ENCODE assay signal across 18 mouse cellular contexts in the genomic region with DNA sequence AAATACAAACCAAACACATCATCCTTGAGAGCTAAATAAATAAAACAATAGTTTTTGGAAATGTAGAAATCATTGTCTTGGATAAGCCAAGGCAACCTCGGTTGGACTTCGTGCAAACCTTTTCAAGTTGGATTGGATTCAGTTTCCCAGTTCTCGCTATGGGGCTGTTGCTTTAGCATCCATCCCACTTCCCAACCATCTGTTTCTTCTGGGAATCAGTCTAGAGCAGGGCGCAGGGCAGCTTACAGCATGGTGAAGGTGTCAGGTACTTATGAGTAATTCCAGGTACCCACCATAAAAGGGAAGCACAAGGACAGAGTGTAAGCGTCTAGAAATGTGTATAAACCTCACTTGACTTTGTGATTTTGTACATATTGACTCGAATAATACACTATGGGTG.
"Had no signal": no experiment of that assay in that cellular context is flagged by ENCODE, and none has a peak within 500 bp of the region (broad histone marks: within the 10 kb centered on the region; RNA-seq: fewer than 3 reads in every experiment).

No protein-coding gene starts in this region.

- H3K4me2 ChIP-seq: lung, embryonic 14.5 days; midbrain, embryonic 11.5 days; midbrain, embryonic 13.5 days; neural tube, embryonic 13.5 days; neural tube, embryonic 15.5 days had no signal

- DNase-seq: lung, adult 18-20 months; lung, embryonic 14.5 days; lung, postnatal 10 days; lung, postnatal 4 days; retina, postnatal 1 day; right cerebral cortex, adult 18-20 months; right cerebral cortex, postnatal 25 days; right cerebral cortex, postnatal 4 days; spleen, adult 18-20 months; thymus, adult 18-20 months; thymus, postnatal 14 days; thymus, postnatal 36 days had no signal

- H3K4me3 ChIP-seq: midbrain, embryonic 13.5 days; myocyte; neural tube, embryonic 13.5 days; neural tube, embryonic 15.5 days had no signal

- H3K27me3 ChIP-seq: midbrain, embryonic 13.5 days; neural tube, embryonic 13.5 days; neural tube, embryonic 15.5 days had no signal

- H3K9ac ChIP-seq: lung, embryonic 14.5 days; midbrain, embryonic 13.5 days; neural tube, embryonic 13.5 days; neural tube, embryonic 15.5 days had no signal

- ATAC-seq: midbrain, embryonic 13.5 days; midbrain, embryonic 16.5 days had no signal

- H3K36me3 ChIP-seq: midbrain, embryonic 13.5 days; neural tube, embryonic 13.5 days had no signal

- H3K4me1 ChIP-seq: neural tube, embryonic 15.5 days had no signal

- H3K9me3 ChIP-seq: midbrain, embryonic 13.5 days; neural tube, embryonic 13.5 days; neural tube, embryonic 15.5 days had no signal
